Mouse (Mus musculus): Measurements from ENCODE around the gene Ifitm6.
"Not testable (repeated sequence)": the region's sequence is repeated elsewhere in the genome, so short reads cannot be mapped to it uniquely, and the experiment has no call there.

Ifitm6 gene

DNA sequence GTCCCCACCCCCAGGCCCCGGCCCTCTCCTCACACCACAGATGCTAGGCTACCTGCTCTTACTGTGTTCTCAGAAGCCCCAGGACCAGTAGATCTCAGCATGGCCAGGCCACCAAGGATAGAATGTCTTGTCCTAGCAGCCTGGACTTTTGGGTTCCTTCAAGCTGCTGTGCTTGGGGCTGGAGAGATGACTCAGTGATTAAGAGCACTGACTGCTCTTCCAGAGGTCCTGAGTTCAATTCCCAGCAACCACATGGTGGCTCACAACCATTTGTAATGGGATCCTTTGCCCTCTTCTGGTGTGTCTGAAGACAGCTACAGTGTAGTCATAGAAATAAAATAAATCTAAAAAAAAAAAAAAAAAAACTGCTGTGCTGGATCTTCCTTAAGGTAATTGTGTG, at the start of gene Ifitm6:
Gene Ifitm6 (minus strand): TSS at position 101 of the 400 bp plus-strand sequence.
- not testable (repeated sequence) for DNase-seq (ENCODE audit: low spot score)

DNA sequence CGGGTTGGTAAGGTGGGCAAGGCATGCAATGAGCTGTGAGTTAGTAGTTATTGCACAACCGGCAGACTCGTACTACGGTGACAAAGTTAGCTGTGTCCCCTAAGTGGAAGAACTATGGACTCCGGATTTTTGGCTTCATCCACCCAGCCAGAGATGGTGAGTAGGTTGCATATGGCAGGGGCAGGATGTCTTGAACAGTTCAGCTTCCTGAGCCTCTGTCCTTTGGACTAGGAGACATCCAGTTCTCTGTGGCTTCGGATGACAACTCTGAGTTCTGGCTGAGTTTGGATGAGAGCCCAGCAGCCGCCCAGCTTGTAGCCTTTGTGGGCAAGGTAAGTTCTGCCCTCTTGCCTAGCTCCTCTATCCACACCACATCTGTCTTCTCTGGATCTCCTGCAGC, 46.9 kb upstream of the Ifitm6 start:
- no peak for DNase-seq (ENCODE audit: low spot score)

DNA sequence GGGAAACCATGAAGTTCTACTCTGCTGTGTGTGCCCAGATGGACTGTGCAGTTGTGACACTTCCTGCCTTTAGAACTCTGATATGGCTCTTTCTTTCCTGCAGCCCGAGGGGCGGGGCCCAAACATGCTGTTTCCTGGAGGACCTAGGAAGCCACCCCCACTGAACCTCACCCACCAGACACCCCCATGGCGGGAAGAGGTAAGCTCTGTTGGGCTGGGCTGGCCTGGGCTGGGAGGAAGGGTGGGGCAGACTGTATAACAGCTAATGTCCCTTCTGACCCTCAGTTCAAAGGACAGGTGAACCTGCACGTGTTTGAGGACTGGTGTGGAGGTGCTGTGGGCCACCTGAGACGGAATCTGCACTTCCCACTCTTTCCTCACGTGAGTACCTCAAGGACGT, 46.5 kb upstream of the Ifitm6 start:
- no peak for DNase-seq (ENCODE audit: low spot score)

DNA sequence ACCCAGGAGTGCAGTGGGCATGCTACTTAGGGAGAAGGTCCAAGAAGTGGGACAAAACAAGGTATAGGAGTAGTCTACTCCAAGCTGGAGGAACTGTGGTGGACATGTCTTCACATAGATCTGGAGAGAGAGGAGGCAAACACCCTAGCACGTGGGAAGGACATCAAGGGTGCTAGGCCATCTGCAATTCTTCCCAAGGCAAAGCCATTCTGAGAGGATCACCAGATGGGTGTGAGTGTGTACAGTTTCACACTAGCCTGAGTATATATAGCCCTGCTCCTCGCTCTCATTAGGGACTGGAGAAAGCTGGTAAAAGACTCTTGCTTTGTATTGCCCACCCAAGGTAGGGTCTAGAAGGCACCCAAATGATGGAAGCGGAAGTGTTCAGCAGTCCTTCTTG, 45.6 kb upstream of the Ifitm6 start:
- no peak for DNase-seq (ENCODE audit: low spot score)

DNA sequence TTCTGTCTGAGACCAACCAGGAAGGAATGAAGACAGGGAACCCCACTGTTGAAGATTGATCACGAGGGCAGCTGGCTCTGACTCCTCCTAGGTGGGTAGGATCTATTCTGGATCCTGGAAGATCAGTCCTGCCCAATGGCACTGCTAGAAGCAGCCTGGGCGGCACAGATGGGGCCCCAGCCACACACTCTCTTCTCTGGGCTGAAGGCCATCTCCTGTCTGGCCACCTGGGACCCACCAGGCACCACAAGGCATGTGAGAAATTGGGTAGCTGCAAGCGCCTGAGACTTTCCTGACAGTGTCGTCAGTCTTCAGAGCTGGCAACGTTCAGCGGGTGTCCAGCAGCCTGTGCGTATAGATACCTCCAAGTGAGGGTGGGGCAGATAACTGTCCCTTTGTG, 44.8 kb upstream of the Ifitm6 start:
- DNase-seq (ENCODE audit: low spot score) = no peak

DNA sequence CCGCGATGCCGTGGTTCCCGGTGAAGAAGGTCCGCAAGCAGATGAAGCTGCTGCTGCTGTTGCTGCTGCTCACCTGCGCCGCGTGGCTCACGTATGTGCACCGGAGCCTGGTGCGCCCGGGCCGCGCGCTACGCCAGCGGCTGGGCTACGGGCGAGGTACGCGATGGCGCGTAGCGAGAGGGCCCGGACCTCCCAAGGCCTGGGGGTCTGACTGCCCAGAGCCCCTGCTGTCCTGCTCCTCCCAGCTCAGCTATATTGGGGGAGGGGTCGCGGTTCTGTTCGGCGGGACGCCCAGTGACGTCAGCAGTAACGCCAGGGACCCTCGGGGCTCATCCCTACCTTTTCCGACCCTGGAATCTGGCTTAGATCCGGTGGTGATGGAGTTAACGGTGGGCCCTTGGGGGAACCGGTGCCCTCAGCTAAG, 43.6 kb upstream of the Ifitm6 start:
- DNase-seq (ENCODE audit: low spot score) = no peak

DNA sequence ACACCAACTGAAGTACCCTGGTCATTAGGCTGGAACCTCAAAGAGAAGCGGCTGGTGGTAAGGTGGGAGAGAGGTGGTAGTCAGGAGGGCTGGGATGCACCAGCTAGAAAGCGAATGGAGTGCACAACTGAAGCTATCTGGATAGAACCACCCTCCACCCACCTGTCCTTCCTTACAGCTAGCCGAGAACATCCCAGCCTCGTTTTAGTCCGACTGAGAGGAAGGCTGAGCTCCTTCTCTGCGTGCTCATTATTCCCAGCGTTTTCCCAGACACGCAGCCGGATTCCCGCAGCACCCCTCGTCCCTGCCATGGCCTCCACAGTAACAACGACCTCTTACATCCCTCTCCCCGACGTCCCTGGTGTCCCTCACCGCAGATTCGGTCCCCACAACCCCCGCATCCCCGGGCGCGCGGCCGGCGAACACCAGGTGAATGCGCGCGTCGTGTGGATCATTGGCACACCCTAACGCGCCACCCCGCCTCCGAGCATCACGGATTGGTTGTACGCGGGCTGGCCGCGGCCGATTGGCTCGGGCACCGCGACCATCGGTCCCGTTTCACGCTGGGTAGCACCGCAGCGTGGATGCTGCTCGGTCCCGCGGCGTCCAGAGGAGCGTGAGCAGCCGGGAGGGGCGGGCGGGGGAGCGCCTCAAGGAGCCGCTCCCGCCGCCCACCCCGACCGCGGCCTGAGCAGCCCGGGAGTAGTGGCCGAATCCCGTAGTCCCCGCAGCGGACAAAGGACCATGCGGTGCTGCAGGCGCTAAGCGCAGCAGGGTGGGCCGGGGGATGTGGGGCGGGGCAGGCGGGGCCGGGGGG, 42.9 kb upstream of the Ifitm6 start, which contains the start of gene B4galnt4:
Gene B4galnt4 (plus strand): TSS at position 679 of the 817 bp plus-strand sequence.
- DNase-seq (ENCODE audit: low spot score) = peak; percentile 91

DNA sequence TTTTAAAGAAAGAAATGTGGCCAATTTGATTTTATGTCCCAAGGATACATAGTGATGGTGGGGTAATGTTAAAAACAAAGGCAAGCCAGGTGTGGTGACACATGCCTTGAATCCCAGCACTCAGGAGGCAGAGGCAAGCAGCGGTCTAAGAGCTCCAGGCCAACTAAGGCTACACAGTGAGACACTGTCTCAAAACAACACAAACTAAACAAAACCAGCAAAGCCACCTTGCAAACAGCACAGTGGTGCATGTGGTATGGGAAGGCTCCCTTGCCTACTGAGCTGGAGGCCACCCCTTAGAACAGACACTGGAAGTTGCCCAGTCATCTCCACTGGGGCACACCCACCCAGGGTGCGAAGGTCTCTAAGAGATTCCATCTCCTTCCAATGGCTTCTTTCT, 42.2 kb upstream of the Ifitm6 start:
- DNase-seq (ENCODE audit: low spot score) = no peak

DNA sequence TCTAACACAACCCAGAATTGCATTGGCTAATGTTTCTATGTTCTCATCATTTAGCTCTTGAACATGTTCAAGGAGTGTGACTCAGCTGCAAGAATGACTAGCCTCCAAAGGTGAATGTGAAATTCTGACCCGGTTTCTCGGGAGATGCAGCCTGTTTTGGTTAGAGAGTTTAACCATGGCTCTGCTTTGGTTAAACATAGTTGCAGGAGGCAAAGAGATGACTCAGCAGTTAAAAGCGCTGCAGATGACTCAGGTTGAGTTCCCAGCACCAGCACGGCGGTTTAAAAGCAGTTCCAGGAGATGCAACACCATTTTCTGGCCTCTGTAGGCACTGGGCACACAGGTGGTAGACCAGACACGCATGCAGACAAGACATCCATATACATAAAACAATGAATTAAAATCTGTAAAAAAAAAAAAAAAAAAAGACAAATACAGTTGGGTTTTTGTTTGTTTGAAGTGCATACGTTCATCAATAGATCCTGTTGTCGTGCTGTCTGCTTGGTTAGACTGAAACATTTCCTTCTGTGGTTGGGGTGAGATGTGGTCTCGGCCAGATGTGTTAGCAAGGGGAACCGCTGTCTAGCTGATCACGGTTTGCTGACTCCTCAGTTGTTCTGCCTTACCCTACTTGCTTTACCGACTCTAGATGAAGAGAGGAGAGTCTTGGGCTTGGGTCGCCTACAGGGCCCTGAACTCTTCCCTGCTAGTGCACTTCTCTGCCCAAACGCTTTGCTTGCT, 41.0 kb upstream of the Ifitm6 start:
- no peak for DNase-seq (ENCODE audit: low spot score)

DNA sequence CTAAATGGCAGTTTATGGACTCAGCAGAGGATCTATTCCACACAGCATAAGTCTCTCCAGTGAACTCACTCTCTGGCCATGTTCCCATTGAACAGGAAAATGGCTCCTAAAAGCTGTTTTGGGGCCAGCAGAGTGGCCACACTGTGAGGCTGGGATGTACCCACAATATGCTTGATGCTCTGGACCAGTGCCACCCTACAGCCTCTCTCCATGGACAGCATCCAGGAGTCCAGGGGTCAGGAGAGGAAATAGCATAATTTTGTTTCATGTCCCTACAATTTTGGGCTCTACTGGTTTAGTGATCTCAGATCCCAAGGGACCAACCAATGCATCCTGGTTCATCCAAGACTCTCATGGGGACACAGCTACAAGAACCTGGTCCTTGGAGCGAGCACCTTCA, 39.8 kb upstream of the Ifitm6 start:
- no peak for DNase-seq (ENCODE audit: low spot score)

DNA sequence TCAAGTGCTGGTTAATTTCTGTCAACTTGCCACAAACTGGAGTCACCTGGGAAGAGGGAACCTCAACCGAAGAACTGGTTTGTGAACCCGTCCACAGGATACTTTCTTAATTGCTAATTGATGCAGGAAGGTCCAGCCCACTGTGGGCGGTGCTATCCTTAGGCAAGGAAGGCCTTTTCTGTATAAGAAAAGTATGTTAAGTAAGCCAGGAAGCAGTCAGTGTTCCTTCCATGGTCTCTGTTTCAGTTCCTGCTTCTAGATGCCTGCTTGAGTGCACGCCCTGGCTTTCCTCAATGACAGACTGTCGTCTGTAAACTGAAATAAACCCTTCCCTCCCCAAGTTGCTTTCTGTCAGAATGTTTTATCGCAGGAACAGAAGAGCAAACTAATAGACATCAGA, 39.3 kb upstream of the Ifitm6 start:
- no peak for DNase-seq (ENCODE audit: low spot score)

DNA sequence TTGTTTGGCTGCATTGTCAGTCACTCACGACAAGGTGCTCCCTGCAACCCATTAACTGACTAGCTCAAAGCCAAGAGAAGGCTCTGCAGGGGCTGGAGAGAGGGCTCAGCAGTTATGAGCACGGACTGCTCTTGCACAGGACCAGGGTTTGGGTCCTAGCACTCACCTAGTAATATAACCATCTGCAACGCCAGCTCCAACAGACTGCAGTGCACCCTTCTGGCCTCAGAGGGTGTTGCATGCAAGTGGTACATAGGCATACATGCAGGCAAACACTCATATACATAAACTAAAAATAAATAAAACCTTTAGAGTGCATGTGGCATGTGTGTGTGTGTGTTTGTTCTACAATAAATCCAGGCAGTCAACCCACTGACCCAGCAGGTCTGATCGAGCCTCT, 38.1 kb upstream of the Ifitm6 start:
- DNase-seq (ENCODE audit: low spot score) = no peak

DNA sequence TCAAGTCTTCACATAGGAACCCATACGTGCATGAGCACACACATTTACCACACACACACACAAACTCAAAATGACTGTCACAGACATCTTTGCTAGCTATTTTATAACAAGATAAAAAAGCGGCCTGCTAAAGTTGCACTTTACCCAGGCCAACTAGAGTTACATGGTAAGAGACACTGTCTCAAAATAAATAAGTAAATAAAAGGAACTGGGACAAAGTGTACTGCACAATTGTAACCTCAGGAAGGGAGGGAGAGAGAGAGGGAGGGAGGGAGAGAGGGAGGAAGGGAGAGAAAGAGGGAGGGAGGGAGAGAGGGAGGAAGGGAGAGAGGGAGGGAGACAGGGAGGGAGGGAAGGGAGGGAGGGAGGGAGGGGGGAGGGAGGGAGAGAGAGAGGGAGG, 34.7 kb upstream of the Ifitm6 start:
- DNase-seq (ENCODE audit: low spot score) = no peak

DNA sequence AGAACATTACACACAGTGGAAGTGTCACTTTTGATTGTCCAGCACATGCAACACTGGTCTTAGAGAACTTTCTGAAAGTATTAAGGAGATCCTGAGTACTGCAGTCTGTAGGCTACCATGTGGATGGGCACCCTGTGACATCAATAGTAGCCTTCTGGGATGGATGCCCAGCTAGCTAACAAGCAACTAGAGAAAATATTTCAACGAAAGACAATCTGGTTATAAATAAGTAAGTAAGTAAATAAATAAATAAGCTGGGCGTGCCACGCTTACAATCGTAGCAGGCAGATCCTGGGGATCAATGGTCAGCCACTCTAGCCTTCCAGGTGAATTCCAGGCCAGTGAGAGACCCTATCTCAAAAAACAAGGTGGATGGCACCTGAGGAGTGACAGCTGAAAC, 34.3 kb upstream of the Ifitm6 start:
- DNase-seq (ENCODE audit: low spot score) = no peak

DNA sequence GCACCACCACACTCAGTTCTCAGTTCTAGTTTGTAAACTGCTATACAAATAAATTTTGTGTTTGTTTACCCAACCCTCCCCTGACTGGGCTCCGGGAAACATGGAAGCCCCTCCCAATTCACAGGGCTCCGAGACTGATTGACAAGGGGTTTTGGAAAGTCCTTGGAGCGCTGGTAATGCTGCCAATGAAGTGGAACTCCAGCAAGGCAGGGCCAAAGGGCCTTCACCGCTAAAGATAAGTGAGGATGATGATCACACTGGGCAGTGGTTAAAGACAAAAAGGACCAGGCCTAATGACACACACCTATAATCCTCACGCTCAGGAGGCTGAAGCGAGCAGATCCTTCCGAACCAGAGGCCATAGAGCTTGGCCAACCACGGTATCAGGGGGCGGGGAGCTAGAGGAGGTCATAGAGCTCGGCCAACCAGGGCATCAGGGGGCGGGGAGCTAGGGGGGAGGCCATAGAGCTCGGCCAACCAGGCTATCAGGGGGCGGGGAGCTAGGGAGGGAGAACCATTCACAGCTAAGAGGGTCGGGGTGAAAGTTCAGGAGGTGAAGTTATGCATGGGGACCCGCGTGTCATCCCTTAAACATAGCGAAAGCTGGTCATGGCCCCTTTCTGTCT, 33.4 kb upstream of the Ifitm6 start:
- no peak for DNase-seq (ENCODE audit: low spot score)

DNA sequence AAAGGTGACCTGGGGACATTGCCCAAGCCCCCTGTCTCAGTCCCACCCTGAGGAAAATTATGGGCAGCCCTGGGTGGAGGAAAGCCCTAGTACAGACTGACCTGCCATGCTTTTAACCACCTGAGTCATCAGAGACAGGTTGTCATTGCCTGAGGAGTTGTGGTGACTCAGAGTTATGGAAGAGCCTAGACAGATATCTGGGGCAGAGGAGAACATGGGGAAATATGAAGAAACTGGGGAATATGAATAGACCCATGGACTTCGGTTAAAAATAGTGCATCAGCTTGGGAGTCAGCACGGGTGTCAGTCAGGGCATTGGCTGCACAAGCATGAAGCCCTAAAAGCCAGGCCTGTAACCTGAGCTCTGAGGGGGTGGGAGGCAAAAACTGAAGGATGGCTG, 31.6 kb upstream of the Ifitm6 start:
- no peak for DNase-seq (ENCODE audit: low spot score)

DNA sequence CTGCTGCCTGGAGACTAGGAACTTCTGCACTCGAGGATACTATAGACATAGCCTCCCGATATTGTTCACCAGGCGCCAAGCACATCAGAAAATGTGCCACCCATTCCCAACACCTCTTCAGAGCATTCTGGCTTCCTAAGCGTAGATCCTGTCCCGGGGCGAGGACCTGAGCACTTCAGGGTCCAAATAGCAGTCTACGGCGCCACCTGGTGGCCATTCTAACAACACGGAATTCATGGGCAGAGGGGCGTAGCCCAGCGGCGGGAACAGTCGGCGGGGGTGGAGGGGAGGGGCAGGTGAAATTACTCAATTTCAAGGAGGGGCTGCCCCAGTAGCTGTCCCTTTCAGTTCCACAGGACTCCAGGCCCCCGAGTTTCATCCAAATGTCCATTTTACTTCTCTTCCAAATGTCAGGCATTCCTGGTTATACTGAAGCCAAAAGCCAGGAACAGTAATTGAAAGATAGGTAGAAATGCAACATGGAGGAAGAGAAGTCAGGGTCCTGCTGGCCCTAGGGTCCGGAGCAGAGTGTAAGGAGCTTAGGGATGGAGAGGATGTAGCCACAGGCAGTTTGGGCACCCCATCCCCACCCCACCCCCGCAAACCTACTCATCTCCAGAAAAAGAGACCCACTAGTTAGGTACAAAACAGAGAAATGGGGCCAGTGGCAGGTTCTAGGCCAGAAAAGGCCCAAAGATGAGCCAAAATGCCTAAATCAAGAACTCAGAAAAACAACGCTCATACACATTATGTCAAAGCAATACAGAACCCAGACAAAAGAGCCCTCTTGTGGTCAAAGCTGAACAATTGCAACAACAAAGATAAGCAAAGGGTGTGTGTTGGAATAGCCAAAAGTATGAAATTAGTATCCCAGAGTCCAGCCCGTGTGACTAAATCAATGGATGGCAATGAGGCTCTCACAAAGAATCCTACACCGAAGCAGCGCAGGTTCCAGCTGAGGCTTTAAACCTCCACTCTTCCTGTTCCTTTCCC, 30.8 kb upstream of the Ifitm6 start:
- peak; percentile 90 for DNase-seq (ENCODE audit: low spot score)

DNA sequence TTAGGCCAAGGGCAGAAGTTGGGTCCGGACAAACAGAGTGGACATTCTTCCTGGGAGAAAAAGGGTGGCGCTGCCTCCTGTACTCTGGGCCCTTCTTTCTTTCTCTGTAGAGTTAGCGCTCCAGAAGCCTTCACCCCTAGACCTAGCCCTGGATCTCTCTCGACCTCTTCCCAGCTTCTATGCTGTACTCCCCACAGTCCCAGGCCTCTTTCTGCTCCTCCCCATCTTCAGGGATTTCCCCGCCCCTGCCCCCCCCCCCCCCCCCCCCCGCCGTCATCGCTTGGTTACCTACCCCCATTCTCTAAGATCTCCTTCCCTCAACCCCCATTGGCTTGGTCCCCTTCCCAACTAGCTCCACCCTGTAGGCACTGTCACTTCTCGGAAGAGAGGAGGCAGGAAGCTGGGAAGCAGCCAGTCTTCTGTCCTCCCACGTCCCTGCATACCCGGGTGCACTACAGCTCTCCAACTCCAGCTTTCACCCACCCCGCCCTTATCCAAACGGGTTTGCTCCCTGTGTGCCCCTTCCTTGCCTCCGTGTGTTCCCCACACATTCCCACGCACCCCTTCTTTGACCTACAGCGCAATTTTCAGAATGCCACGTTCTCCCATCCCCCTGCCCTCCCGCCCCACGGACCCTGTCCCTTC, 30.0 kb upstream of the Ifitm6 start:
- DNase-seq (ENCODE audit: low spot score) = peak; percentile 72

DNA sequence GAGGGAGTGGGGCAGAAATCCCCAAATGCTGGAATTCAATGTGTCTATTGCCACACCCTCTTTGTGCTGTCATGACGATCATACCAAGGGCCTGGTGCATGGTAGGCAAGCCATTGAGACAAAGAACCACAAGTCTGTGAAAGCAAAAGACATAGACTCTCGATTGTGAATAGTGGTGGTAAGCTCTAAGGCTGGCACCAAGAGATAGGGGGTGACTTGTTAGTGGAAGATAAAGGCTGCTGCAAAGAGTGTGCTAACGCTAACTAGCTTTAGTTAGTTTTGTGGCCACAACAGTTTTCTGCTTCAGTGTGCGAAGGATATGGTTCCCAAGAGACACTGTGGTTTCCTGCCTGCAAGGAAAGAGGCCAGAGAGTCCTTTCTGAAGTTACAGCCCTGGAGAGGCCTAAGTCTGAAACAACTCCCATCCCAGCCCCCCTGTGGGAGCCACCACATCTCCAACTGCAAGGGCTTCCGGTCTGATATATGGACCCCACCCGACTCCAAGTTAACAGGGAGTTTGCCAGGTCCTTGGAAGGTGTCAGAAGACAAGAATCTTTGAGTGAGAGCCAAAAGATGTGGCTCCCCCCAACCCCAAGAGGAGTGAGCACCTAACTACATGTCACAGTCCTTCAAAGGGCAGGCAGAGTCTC, 29.3 kb upstream of the Ifitm6 start:
- no peak for DNase-seq (ENCODE audit: low spot score)

DNA sequence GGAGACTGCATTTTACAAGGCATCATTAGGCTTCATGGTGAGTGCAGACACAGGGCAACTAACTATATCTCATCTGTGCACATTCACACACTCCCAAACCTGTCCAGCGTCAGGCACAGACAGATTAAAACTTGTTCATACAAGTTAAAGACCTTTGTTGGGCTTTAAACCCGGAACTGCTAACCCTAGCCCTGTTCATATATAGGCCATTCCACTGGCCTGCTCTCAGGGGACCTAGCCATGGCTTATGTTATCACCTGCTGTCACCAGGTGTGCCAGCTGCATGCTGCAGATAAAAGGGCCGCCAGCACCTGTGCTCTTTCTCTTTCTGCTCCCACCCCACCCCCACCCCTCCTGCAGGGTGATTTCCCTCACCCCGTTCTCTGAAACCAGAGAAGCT, 24.8 kb upstream of the Ifitm6 start:
- DNase-seq (ENCODE audit: low spot score) = no peak

DNA sequence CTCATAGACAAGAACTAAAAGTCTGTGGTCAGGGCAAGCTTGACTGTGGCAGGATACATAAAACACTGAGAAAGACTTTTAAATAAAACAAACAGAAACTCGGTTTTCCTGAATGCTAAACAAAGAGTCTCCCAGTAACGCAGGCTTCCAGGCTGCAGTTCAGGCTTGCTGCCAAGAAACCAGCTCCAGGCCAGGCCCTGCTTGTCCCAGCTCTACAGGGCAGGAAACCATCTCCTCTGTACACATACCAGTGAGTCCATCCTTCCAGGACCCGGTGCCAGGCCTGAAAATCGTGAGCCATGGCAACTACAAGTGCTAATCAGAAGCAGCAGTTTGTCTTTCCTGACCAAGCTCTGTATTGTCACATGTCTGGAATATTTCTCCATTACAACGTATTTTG, 23.9 kb upstream of the Ifitm6 start:
- DNase-seq (ENCODE audit: low spot score) = peak; percentile 34
